Mouse (Mus musculus): ENCODE measurements at regions not wholly inside any gene's neighbourhood (a gene's known extent, or its start where the extent isn't known, plus 50 kb on each side); places are given as distances from the start of the nearest gene placed in this dataset.

DNA sequence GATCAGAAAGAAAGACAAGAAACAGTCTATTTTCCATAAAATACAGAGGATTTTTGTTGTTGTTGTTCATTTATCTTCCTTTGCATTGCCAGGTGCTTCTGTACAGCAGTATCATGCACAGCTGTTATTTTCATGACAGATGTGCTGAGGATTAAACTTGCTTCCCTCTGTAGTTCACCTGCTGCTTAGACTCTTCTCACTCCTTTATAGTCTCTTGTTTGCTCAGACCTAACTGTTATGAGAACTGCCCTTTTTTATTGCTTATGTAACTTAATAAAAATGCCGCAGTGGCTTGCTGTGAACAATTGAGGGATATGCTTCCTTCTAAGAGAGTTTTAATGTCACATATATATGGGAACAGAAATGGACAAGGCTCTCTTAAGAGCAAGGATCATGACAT is 467.1 kb downstream of the Adcyap1 start:
- no peak for DNase-seq (ENCODE audit: low read depth, low spot score)

DNA sequence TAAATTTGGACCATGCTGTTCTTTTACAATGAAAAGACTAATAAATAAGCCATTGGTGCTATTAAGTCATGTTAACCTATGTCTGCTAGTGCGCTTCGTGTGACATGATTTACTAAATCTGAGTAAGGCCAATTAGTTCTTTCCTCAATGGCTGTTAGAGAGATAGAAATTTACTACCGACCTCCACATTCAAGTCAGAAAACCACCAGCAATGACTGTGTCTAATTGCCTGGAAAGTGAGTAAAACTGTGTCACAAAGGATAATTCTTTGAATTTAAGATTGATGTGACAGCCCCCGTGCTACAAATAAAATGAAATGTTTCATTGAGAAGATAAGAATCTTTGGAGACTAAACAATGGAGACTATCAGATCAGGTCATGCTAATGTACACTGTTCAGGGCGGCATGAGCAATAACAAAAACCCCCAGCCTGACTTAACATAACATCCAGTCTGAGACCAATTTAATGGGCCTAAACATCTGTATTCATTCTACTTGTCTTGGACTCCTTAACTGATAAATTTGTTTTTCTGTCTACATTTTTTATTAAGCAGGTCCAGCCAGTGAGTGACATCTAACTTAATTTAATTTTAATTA is 477.6 kb downstream of the Adcyap1 start:
- no peak for DNase-seq (ENCODE audit: low read depth, low spot score)

DNA sequence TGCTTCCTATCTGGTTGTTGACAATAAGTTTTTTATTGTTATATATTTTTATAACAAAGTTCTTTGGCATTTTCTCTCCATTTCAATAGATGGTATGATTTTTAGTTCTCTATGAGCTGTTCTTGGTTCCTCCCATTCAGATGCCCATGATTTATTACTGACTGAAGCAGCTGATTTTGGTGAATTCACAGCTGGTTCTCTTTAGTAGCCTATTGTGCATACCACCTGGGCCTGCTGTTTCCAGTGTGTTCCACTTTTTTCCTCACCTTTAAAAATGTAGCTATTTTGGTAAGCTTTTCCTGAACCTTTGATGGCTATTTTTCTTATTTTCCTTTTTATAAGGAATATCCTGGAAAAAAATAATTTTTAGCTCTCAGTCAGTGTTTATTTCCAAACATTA is 501.9 kb downstream of the Adcyap1 start:
- no peak for DNase-seq (ENCODE audit: low read depth, low spot score)

DNA sequence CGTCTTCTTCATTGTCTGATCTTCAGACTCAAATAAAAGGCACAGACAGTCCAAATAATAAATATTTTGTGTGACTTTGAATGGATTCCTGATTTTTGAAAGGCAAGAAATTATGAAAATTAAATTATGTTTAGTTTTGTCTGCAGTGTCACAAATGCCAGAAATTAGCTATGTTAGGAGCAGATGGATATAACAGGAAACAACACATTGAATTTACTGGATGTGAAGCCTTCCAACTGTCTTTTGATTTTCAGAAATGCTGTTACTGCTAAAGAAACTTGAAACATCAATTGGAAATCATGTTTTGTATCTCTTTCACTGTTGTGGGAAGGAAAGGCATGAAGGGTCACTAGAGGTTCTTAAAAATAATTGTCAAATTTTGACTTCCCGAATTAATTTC is 518.8 kb downstream of the Adcyap1 start:
- DNase-seq (ENCODE audit: low read depth, low spot score) = no peak

DNA sequence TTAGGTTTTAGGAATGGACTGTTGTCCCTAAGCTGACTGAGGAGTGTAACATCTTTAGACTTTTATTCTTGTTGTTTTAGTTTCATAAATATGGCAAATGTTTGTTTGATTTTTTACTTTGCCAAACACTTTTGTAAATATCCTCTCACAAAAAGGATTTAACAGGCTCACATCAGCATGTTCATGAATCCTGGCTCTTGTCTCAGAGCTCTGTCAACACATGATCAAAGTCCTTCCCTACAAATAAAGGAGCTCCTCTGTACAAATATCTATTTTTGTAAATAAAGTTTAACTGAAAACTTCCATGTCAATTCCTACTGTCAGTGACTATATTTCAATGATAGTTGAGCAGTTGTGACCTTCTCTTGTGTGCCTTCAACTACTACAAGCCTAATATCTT is 542.5 kb downstream of the Adcyap1 start:
- DNase-seq (ENCODE audit: low read depth, low spot score) = no peak

DNA sequence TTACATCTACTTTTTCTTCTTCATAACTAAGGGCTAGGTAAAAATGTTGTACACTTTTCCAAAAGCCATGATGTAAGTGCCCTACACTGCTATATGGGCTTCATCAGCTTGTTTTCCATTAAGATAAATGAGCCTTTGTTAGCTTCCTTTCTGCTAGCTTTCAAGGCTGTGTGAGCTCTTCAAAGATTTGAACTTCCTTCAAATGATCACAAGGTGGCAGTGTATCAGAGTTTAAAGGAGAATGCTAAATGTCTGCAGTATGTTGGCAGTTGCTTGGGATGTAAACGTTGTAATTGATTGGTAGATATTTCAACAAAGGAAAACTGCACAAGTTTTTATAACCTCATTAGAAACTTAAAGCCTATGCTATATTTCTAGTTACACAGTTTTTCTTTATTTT is 563.5 kb downstream of the Adcyap1 start:
- peak; percentile 1 for DNase-seq (ENCODE audit: low read depth, low spot score)

All from CD4-positive helper T cell, adult 2 months (primary cell).